Mouse (Mus musculus): Measurements from ENCODE around the gene Tchhl1.

- TF ChIP-seq CTCF (conservative IDR thresholded peaks at IDR 0.05; ENCODE audit: low read length) (no peak), NANOG (IDR thresholded peaks at IDR 0.05; ENCODE audit: borderline replicate concordance, low read length) (no peak), POU5F1 (IDR thresholded peaks at IDR 0.05; ENCODE audit: borderline replicate concordance, low read length) (no peak)
Measured at GRCm38 (mm10) chr3:93481982-93482616, 13.5 kb downstream of the Tchhl1 start.

Data from E14TG2a.4 (cell line).